Mouse (Mus musculus): ENCODE results near the gene Kmo.

Gene Kmo

GRCm38 (mm10) chr1:175699375-175699774, 79.2 kb downstream of the Kmo start:
- no peak for DNase-seq

GRCm38 (mm10) chr1:175699796-175700195, 79.6 kb downstream of the Kmo start:
- peak in 1 of 2 experiments; percentile 10 for DNase-seq

- no peak for DNase-seq
Measured at GRCm38 (mm10) chr1:175701145-175701544, 81.0 kb downstream of the Kmo start.

GRCm38 (mm10) chr1:175707599-175707998, 87.4 kb downstream of the Kmo start:
- DNase-seq, result no peak

- no peak for DNase-seq
Measured at GRCm38 (mm10) chr1:175708013-175708412, 87.8 kb downstream of the Kmo start.

All from thymus, adult 18-20 months (tissue).